Mouse (Mus musculus) olfactory bulb, adult 2 months (tissue): ENCODE measurements at regions not wholly inside any gene's neighbourhood (a gene's known extent, or its start where the extent isn't known, plus 50 kb on each side); places are given as distances from the start of the nearest gene placed in this dataset.

Experiments used
- CTCF ChIP-seq: fragments of 200-500 bp; IDR thresholded peaks from 2 replicates; pipeline ENCODE4 v1.5.1; 2012; ENCODE audit warnings: low read depth, mild to moderate bottlenecking, low read length, moderate library complexity; ENCODE audit not compliant: insufficient read depth
- POLR2A ChIP-seq: fragments of 200-500 bp; IDR thresholded peaks from 2 replicates; pipeline ENCODE4 v1.6.1; 2012; ENCODE audit warnings: mild to moderate bottlenecking, low read depth, low read length, moderate library complexity; ENCODE audit not compliant: insufficient read depth

DNA sequence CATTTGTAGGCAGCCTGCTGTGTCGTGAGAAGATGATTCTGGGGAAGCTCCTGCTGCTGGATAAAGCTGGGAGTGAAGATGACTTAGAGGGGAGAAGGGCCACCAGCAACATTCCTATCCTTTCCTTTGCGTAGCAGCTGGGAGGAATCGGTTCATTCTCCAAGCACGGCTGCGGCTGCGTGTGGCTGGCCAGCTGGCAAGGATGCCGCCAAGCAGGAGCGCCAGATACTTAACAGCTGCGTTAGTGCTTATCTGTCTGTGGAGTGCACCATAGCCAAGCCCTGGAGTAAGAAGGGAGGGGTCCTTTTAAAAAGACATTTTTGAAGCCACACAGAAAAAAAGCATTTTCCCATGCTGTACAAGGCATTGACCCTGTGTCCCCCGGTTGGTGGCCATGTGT is 361.4 kb upstream of the Arglu1 start:
- no peak for TF ChIP-seq POLR2A
- TF ChIP-seq CTCF: no peak
